Mouse (Mus musculus): Measurements from ENCODE around the gene Hyls1. TPM values are rescaled to one million over a fixed set of nuclear protein-coding genes. Genes with fewer than 3 reads are reported as not detected.
"Not testable (repeated sequence)": the region's sequence is repeated elsewhere in the genome, so short reads cannot be mapped to it uniquely, and the experiment has no call there.

Gene Hyls1
- 19.4 and 21.6 TPM in 2 replicates for polyA plus RNA-seq (2015; fragmentation: Nextera tagmentation; extraction: Ambion mirVana)

- peak; percentile 97 for DNase-seq (ENCODE audit: low spot score)
These were observed at the start of gene Hyls1, which contains the start of gene Pate2 for GRCm38 (mm10) chr9:35569571-35570534. Gene Hyls1 (minus strand): TSS chr9:35570398. Gene Pate2 (plus strand): TSS chr9:35570284.

- not testable (repeated sequence) for DNase-seq (ENCODE audit: low spot score)
These were observed 46.6 kb upstream of the Hyls1 start for GRCm38 (mm10) chr9:35616784-35617183.

- DNase-seq (ENCODE audit: low spot score), result no peak
These were observed 43.8 kb upstream of the Hyls1 start for GRCm38 (mm10) chr9:35614005-35614404.

- no peak for DNase-seq (ENCODE audit: low spot score)
These were observed 41.6 kb upstream of the Hyls1 start, which contains the start of gene Pate4 for GRCm38 (mm10) chr9:35611841-35612240. Gene Pate4 (minus strand): TSS chr9:35611941.

GRCm38 (mm10) chr9:35607647-35608405 lies 37.6 kb upstream of the Hyls1 start:
- no peak for DNase-seq (ENCODE audit: low spot score)

GRCm38 (mm10) chr9:35592903-35593302 lies 22.7 kb upstream of the Hyls1 start:
- peak; percentile 31 for DNase-seq (ENCODE audit: low spot score)

GRCm38 (mm10) chr9:35587674-35588073 lies 17.5 kb upstream of the Hyls1 start:
- no peak for DNase-seq (ENCODE audit: low spot score)

- no peak for DNase-seq (ENCODE audit: low spot score)
These were observed 4.2 kb upstream of the Hyls1 start for GRCm38 (mm10) chr9:35574416-35574815.

- no peak for DNase-seq (ENCODE audit: low spot score)
These were observed 465 bp upstream of the Hyls1 start for GRCm38 (mm10) chr9:35570663-35571062.

GRCm38 (mm10) chr9:35567995-35568394 lies 2.2 kb downstream of the Hyls1 start:
- no peak for DNase-seq (ENCODE audit: low spot score)

- no peak for DNase-seq (ENCODE audit: low spot score)
These were observed 5.5 kb downstream of the Hyls1 start for GRCm38 (mm10) chr9:35564536-35565240.

- DNase-seq (ENCODE audit: low spot score), result no peak
These were observed 8.6 kb downstream of the Hyls1 start for GRCm38 (mm10) chr9:35561583-35561982.

- DNase-seq (ENCODE audit: low spot score), result no peak
These were observed 9.1 kb downstream of the Hyls1 start for GRCm38 (mm10) chr9:35561076-35561475.

- peak; percentile 93 for DNase-seq (ENCODE audit: low spot score)
These were observed 10.9 kb downstream of the Hyls1 start for GRCm38 (mm10) chr9:35559009-35559890.

- peak; percentile 28 for DNase-seq (ENCODE audit: low spot score)
These were observed 11.8 kb downstream of the Hyls1 start, which contains the start of the genes Ddx25 and Pus3 for GRCm38 (mm10) chr9:35558257-35559008. Gene Ddx25 (minus strand): TSS chr9:35558528. Gene Pus3 (plus strand): TSS chr9:35558595.

- no peak for DNase-seq (ENCODE audit: low spot score)
These were observed 13.6 kb downstream of the Hyls1 start for GRCm38 (mm10) chr9:35556494-35557102.

- no peak for DNase-seq (ENCODE audit: low spot score)
These were observed 21.7 kb downstream of the Hyls1 start for GRCm38 (mm10) chr9:35548455-35548854.

GRCm38 (mm10) chr9:35546745-35547144 lies 23.5 kb downstream of the Hyls1 start:
- peak; percentile 24 for DNase-seq (ENCODE audit: low spot score)

GRCm38 (mm10) chr9:35545704-35546103 lies 24.5 kb downstream of the Hyls1 start:
- no peak for DNase-seq (ENCODE audit: low spot score)

Measured in thymus, postnatal 0 days (tissue).